Mouse (Mus musculus) forebrain, embryonic 12.5 days (tissue): ENCODE results near the gene Fam173a. TPM values are rescaled to one million over a fixed set of nuclear protein-coding genes. Genes with fewer than 3 reads are reported as not detected.

ENCODE experiments used
- ATAC-seq: fragments of 200-750 bp; cut with Nextera tagmentation; 2 replicates; pipeline ENCODE4 v1.8.0; 2017; ENCODE audit warnings: moderate TSS enrichment; ENCODE audit not compliant: low FRiP score
- H3K27ac ChIP-seq: fragments of 300-500 bp; sonication (generic); 2 replicates; pipeline ENCODE4 v1.5.1; 2016; ENCODE audit warnings: mild to moderate bottlenecking
- H3K27me3 ChIP-seq: fragments of 300-500 bp; sonication (generic); 2 replicates; pipeline ENCODE4 v1.6.1; 2016; ENCODE audit warnings: mild to moderate bottlenecking
- H3K36me3 ChIP-seq: fragments of 300-500 bp; sonication (generic); replicated peaks from 2 replicates; pipeline ENCODE4 v1.6.1; 2016; ENCODE audit warnings: mild to moderate bottlenecking
- H3K4me1 ChIP-seq: fragments of 300-500 bp; sonication (generic); 2 replicates; pipeline ENCODE4 v1.6.1; 2016
- H3K4me2 ChIP-seq: fragments of 300-500 bp; sonication (generic); 2 replicates; pipeline ENCODE4 v1.6.1; 2016; ENCODE audit warnings: mild to moderate bottlenecking, moderate library complexity
- H3K4me3 ChIP-seq: fragments of 300-500 bp; sonication (generic); replicated peaks from 2 replicates; pipeline ENCODE4 v1.5.1; 2016; ENCODE audit warnings: mild to moderate bottlenecking
- H3K9ac ChIP-seq: fragments of 300-500 bp; sonication (generic); 2 replicates; pipeline ENCODE4 v1.6.1; 2016; ENCODE audit warnings: mild to moderate bottlenecking
- H3K9me3 ChIP-seq: fragments of 300-500 bp; sonication (generic); 2 replicates; pipeline ENCODE4 v1.6.1; 2016
- WGBS: fragments of 180-500 bp; shearing (Covaris S2); methylation state at CpG from one replicate; pipeline ENCODE4 v1.1.7; 2016; 5-methylcytosine and 5-hydroxymethylcytosine counted together
- polyA plus RNA-seq: library from polyadenylated mRNA; unstranded; fragments of >200 nt; fragmentation: Nextera tagmentation; extraction: Ambion mirVana; gene quantifications from 2 replicates; pipeline ENCODE4 v1.2.1, GENCODE M21; 2016

Gene Fam173a
- polyA plus RNA-seq: 76.7 and 80.8 TPM in 2 replicates

DNA sequence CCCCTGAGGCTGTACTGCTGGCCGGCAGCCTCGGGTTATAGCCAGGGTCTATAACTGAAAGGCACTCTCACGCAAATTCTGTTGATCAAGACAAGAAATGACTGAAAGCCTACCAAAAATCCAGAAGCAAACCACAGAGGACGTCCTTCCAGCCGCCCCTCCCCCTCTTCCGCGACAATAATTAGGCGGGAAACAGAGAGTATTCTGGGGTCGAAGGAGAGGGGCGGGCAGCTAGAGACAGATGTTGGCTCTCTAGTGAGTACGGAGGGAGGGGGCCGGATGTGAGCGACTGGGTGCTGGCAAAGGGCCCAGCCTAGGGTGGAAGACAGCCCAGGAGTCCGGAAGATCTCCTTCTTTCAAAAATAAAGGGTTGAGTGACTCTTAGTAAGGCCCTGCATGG lies at the start of gene Fam173a:
Gene Fam173a, minus strand, starts transcription at position 287 of the 400 bp plus-strand sequence.
- H3K4me3 ChIP-seq: peak within 1 kb of the TSS; percentile 65
- 2% methylated on average over 14 of the region's 14 CpGs for WGBS
- peak within 1 kb of the TSS; percentile 97 for H3K27ac ChIP-seq
- peak within 1 kb of the TSS; percentile 81 for H3K9ac ChIP-seq
- H3K27me3 ChIP-seq: no peaks in the 10 kb centered on the region
- no peaks in the 10 kb centered on the region for H3K9me3 ChIP-seq
- H3K4me1 ChIP-seq: peaks cover 65% of the 10 kb centered on the region
- peak within 1 kb of the TSS; percentile 93 for H3K4me2 ChIP-seq
- ATAC-seq: peak; percentile 42; the same call in 1 of the 2 replicates
- H3K36me3 ChIP-seq: peaks cover 19% of the 10 kb centered on the region

DNA sequence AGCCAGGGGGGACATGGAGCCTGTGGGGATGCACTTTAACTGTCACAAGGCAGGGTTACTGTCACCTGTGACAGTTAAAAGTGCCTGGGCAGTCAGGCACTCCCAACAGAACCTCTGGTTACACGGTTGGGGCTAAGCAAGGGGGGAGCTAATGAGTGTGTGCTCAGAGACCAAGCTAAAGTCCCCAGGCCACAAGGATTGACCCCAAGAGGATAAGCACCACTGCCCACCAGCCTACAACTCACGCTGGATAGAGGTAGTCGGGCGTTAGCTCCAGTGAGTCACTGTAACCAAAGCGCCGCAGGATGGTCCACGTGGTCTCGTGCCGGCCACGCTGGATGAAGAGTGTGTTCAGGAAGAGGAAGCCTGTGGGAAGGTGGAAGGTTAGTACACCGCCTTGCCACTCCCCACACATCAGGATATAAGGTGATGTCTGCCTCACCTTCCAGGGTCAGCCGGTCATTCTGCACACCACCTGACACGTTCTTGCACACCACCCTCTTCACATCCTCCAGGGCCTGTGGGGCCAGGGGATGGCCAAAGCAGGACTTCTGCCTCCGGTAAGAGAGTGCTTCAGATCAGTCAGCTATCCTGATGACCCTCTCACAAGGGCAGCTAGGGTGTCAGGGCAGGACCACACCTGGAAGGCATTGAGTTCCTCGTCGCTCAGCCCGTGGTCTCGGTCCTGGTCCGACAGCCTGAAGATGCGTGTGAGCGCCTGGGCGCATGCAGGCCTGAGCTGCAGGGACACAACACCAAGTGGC lies 48.6 kb upstream of the Fam173a start, which contains the start of gene Gm20683:
Gene Gm20683, minus strand, starts transcription at position 647 of the 764 bp plus-strand sequence.
- no peak within 1 kb of the TSS for H3K27ac ChIP-seq
- no peak within 1 kb of the TSS for H3K4me2 ChIP-seq
- ATAC-seq: no peak
- no peaks in the 10 kb centered on the region for H3K27me3 ChIP-seq
- H3K4me1 ChIP-seq: peaks cover 40% of the 10 kb centered on the region
- peaks cover 59% of the 10 kb centered on the region for H3K36me3 ChIP-seq
- no peaks in the 10 kb centered on the region for H3K9me3 ChIP-seq
- 94% methylated on average over 22 of the region's 22 CpGs for WGBS
- H3K4me3 ChIP-seq: no peak within 1 kb of the TSS
- no peak within 1 kb of the TSS for H3K9ac ChIP-seq

DNA sequence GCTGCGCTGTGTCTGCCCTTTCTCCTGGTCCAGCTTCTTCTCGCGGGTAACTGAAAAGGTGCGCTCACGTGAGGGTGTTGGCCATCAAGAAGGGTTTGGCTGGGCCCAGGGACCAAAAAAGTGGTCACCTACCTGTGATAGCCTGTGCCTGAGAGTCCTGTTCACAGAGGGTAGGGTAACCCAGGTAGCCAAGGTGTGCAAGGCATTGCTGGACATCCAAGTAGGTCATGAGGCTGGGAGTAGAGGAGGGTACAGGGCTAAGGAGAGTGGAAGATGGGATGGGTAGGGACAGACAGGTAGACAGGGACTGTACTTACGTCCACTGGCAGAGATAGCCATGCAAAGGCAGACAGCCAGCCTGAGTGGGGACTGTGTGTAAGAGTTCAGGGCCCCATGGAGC lies 47.8 kb upstream of the Fam173a start:
- H3K9me3 ChIP-seq: no peaks in the 10 kb centered on the region
- ATAC-seq: no peak
- peaks cover 51% of the 10 kb centered on the region for H3K36me3 ChIP-seq
- WGBS: 95% methylated on average over 6 of the region's 6 CpGs
- no peaks in the 10 kb centered on the region for H3K27me3 ChIP-seq
- H3K4me3 ChIP-seq: no peak overlapping the region
- H3K4me1 ChIP-seq: peaks cover 48% of the 10 kb centered on the region
- H3K9ac ChIP-seq: no peak overlapping the region
- H3K4me2 ChIP-seq: no peak overlapping the region
- H3K27ac ChIP-seq: no peak overlapping the region

DNA sequence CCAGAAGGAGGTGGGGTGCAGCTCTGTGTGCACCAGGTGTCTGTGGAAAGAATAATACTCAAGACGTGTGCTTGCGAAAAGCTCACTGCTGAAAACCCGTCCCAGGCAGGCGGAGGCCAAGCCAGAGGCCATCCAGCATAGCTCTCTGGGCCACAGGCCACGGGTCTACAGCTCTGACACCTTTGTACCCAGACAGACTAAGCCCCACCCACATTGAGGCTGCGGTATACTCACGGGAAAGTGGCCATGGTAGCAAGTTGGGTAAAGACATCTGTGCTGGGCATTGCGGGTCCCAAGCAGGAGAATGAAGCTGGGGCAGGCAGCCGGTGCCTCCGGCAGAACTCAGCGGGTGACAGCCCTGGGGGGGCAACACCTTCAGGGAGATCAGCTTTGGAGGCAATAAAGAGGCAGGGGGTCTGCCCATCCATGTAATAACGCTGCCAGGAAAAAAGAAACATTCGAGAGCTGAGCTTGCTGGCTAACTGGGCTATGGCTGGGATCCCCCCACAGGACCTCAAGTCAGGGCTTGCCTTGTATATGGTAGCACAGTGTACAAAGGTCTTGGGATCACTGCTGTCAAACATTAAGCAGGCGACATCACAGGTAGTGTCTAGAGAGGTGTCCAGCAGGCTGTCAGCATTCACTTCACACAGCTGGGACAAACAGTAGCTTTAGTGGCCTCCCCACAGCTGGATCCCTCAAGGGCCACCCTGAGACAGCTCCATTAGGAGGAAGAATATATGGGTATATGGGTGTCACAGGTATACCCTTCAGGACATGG lies 46.9 kb upstream of the Fam173a start:
- Histone ChIP-seq H3K4me1 (peaks cover 52% of the 10 kb centered on the region), H3K4me3 (no peak overlapping the region), H3K27me3 (no peaks in the 10 kb centered on the region), H3K4me2 (no peak overlapping the region), H3K9ac (no peak overlapping the region), H3K9me3 (no peaks in the 10 kb centered on the region), H3K36me3 (peaks cover 57% of the 10 kb centered on the region), H3K27ac (no peak overlapping the region)
- WGBS: 89% methylated on average over 14 of the region's 14 CpGs
- ATAC-seq: no peak

DNA sequence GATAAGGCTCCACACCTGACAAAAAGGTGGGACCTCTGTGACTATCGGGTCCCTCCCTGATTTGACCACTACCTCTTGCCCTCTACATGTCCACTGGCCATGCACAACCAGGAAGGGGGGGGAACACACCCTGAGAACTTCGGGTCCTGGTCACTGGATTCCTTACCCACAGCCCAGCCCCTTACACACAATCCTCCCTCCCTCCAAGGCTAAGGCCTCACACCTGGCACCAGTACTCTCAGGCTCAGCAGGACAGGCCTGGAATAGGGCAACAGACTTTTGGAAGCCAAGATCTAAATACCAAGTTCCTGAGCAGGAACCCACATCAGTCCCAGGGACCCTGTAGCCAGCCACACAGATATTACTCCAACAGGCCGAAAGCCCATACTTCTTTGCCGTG lies 46.2 kb upstream of the Fam173a start:
- H3K9ac ChIP-seq: no peak overlapping the region
- peaks cover 58% of the 10 kb centered on the region for H3K36me3 ChIP-seq
- peaks cover 57% of the 10 kb centered on the region for H3K4me1 ChIP-seq
- H3K4me2 ChIP-seq: no peak overlapping the region
- no peaks in the 10 kb centered on the region for H3K27me3 ChIP-seq
- WGBS: 83% methylated on average over 4 of the region's 4 CpGs
- H3K27ac ChIP-seq: no peak overlapping the region
- no peaks in the 10 kb centered on the region for H3K9me3 ChIP-seq
- no peak for ATAC-seq
- no peak overlapping the region for H3K4me3 ChIP-seq

DNA sequence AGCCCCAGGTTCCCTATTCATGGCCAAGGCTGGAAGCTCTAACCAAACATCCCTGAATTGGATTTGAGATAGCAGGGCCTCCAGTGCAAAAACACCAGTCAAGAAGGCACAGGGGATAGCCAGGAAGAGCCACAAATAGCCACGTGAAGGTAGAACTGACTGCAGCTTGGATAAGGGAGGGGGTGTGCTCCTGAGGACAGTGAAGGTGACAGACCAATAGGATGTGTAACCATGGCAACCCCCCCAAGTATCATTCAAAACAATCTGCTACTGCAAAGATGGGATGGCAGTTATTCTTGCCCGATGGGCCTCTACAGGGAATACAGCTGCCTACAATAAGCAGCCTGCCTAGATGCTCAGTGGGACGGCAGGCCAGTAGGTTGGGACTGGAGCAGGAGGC lies 44.8 kb upstream of the Fam173a start:
- peaks cover 58% of the 10 kb centered on the region for H3K36me3 ChIP-seq
- no peak overlapping the region for H3K4me3 ChIP-seq
- H3K27me3 ChIP-seq: no peaks in the 10 kb centered on the region
- ATAC-seq: no peak
- H3K4me2 ChIP-seq: peak overlapping the region; percentile 72
- 40% methylated on average over 3 of the region's 3 CpGs for WGBS
- H3K9me3 ChIP-seq: no peaks in the 10 kb centered on the region
- H3K27ac ChIP-seq: peak overlapping the region; percentile 73
- peak overlapping the region; percentile 64; the same call in 1 of the 2 replicates for H3K9ac ChIP-seq
- H3K4me1 ChIP-seq: peaks cover 51% of the 10 kb centered on the region

DNA sequence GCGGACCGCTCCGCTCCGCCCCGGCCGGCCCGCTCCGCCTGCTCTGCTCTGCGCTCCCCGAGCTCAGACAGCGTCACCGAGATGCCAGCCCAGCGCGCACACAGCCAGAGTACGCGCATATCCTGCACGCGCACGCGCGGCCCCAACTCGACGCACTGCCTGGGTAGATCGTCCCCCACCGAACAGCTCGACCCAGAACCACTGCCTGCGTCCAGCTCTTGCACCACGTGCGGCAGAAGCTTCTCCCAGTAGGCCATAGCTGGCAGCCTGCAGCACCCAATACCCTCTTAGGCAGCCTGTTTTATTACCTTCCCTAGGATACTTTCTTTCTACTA lies 44.3 kb upstream of the Fam173a start, which contains the start of gene Rhbdl1:
Gene Rhbdl1, minus strand, starts transcription at position 220 of the 335 bp plus-strand sequence.
- Histone ChIP-seq H3K4me2 (peak within 1 kb of the TSS; percentile 72), H3K27ac (peak within 1 kb of the TSS; percentile 73), H3K9ac (peak within 1 kb of the TSS; percentile 64), H3K36me3 (peaks cover 53% of the 10 kb centered on the region), H3K27me3 (no peaks in the 10 kb centered on the region), H3K9me3 (no peaks in the 10 kb centered on the region), H3K4me3 (peak within 1 kb of the TSS; percentile 38), H3K4me1 (peaks cover 54% of the 10 kb centered on the region)
- peak; percentile 37; the same call in 1 of the 2 replicates for ATAC-seq
- WGBS: 1% methylated on average over 27 of the region's 29 CpGs

DNA sequence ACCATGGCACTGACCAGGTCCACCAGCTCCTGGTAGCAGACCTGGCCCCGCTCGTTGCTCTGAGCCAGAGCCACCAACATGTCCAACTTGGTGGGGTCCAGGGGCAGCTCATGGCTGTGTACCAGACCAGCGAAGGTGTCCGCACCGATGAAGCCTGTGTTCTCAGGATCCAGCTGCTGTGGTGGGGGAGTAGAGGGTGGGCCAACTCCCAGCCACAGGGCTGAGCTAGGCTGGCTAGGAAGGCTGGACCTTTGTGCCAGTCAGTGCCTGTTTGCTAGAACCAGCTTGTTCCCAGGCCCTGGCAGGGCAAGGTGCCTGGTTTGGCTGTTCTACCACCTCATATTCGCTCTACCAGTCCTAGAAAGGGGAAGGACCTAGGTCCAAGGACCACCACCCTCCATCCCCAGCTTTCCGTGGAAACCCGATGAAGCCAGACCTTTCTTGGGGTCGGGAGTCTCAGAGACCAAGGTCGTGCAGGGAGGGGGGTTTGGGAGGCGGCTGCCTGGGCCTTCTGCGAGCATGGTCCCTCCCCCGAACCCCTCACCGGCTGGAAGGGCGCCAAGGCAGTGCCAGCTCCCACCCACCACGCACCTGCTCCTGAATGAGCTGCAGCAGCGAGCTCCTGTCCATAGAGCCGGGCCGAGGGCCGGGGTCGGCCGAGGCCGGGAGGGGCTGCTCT lies 43.8 kb upstream of the Fam173a start:
- ATAC-seq: no peak
- H3K4me2 ChIP-seq: peak overlapping the region; percentile 72
- peaks cover 59% of the 10 kb centered on the region for H3K4me1 ChIP-seq
- H3K36me3 ChIP-seq: peaks cover 52% of the 10 kb centered on the region
- peak overlapping the region; percentile 64 for H3K9ac ChIP-seq
- peak overlapping the region; percentile 38 for H3K4me3 ChIP-seq
- peak overlapping the region; percentile 73 for H3K27ac ChIP-seq
- H3K27me3 ChIP-seq: no peaks in the 10 kb centered on the region
- 29% methylated on average over 18 of the region's 23 CpGs for WGBS
- no peaks in the 10 kb centered on the region for H3K9me3 ChIP-seq

DNA sequence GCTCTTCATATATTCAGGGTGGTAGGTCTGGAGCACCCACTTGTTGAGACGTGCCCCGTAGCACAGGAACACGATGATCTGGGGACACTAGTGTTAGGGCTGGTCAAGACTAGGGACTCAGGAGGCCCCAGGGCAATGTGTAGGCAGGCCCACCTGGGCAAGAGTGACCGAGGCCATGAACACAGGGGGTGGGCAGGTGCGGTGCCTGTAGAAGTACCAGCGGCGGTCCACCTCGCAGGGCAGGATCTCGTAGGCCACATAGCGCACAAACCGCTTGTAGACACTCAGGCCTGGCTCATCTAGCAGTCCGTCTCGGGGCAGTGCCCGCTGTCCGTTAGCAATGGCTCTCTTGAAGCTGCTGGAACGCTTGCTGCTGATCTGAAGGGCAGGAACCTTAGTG lies 43.1 kb upstream of the Fam173a start:
- 96% methylated on average over 16 of the region's 16 CpGs for WGBS
- peaks cover 52% of the 10 kb centered on the region for H3K36me3 ChIP-seq
- peak overlapping the region; percentile 84; the same call in 1 of the 2 replicates for H3K4me2 ChIP-seq
- H3K9me3 ChIP-seq: no peaks in the 10 kb centered on the region
- H3K27me3 ChIP-seq: no peaks in the 10 kb centered on the region
- H3K27ac ChIP-seq: peak overlapping the region; percentile 73; the same call in 1 of the 2 replicates
- no peak overlapping the region for H3K4me3 ChIP-seq
- no peak overlapping the region for H3K9ac ChIP-seq
- peaks cover 66% of the 10 kb centered on the region for H3K4me1 ChIP-seq
- no peak for ATAC-seq

DNA sequence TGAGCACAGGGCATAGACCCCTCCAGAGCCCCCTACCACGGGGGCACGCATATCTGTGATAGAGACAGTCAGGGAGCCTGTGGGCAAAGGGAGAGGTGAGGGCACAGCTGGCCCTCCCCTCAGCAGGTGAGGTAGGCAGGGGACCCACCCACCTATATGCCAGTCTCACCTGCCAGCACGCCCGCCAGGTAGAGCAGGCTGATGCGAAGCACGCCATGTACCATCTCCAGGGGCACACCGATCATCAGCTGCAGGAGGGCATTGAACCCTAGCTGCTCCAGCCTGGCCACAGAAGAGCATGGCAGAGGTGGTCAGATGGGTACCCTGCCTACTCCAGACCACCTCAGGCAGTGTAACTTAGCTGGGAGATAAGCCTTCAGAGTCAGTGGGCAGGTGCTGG lies 42.6 kb upstream of the Fam173a start:
- no peak overlapping the region for H3K27ac ChIP-seq
- ATAC-seq: no peak
- H3K9me3 ChIP-seq: no peaks in the 10 kb centered on the region
- 91% methylated on average over 7 of the region's 7 CpGs for WGBS
- no peaks in the 10 kb centered on the region for H3K27me3 ChIP-seq
- H3K4me1 ChIP-seq: peaks cover 71% of the 10 kb centered on the region
- peaks cover 52% of the 10 kb centered on the region for H3K36me3 ChIP-seq
- H3K4me2 ChIP-seq: 0 out of 2 replicates have a peak overlapping the region, but pooled peaks have one; percentile 84
- H3K4me3 ChIP-seq: no peak overlapping the region
- H3K9ac ChIP-seq: no peak overlapping the region

DNA sequence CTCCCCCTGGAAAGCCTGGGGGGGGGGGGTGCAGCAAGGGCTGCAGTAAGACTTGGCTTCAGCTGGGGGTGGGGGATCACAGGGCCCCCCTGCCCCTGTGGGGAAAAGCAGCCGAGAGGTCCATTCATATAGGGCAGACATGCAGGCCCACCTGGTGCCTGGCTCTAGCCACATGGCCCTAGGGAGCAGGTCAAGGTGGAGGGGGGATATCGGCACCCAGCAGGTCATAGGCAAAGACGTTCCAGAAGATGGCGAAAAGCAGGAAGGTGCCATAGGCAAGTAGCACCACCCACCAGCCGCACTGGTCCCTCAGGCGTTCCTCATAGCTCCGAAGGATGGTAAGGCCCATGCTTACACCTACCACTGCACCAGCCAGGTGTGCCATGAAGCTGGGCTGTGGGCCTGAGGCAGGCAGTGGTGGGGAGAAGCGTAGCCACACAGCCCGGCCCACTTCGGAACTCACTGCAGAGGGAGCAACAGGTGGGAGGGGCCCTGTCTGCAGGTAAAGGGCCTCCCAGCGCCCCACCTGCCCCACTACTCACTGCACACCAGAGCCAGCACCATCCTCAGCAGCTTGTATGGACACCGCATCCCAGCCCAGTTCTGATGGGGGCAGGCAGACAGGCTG lies 42.0 kb upstream of the Fam173a start:
- WGBS: 85% methylated on average over 12 of the region's 12 CpGs
- Histone ChIP-seq H3K27ac (no peak overlapping the region), H3K9ac (peak overlapping the region; percentile 71), H3K4me1 (peaks cover 77% of the 10 kb centered on the region), H3K36me3 (peaks cover 52% of the 10 kb centered on the region), H3K27me3 (no peaks in the 10 kb centered on the region), H3K4me2 (peak overlapping the region; percentile 84), H3K4me3 (peak overlapping the region; percentile 83), H3K9me3 (no peaks in the 10 kb centered on the region)
- ATAC-seq: no peak
